Mouse (Mus musculus) embryonic fibroblast, embryonic 13.5 days (primary cell): ENCODE measurements at regions not wholly inside any gene's neighbourhood (a gene's known extent, or its start where the extent isn't known, plus 50 kb on each side); places are given as distances from the start of the nearest gene placed in this dataset.

Experiments used
- CTCF ChIP-seq: IDR thresholded peaks from 2 replicates; pipeline ENCODE4 v1.5.1; 2011; ENCODE audit warnings: mild to moderate bottlenecking, control low read depth, low read length, moderate library complexity, borderline replicate concordance; ENCODE audit not compliant: insufficient read depth
- POLR2A ChIP-seq: IDR thresholded peaks from 2 replicates; pipeline ENCODE4 v1.6.1; 2011; ENCODE audit warnings: low read depth, mild to moderate bottlenecking, control low read depth, low read length, moderate library complexity

DNA sequence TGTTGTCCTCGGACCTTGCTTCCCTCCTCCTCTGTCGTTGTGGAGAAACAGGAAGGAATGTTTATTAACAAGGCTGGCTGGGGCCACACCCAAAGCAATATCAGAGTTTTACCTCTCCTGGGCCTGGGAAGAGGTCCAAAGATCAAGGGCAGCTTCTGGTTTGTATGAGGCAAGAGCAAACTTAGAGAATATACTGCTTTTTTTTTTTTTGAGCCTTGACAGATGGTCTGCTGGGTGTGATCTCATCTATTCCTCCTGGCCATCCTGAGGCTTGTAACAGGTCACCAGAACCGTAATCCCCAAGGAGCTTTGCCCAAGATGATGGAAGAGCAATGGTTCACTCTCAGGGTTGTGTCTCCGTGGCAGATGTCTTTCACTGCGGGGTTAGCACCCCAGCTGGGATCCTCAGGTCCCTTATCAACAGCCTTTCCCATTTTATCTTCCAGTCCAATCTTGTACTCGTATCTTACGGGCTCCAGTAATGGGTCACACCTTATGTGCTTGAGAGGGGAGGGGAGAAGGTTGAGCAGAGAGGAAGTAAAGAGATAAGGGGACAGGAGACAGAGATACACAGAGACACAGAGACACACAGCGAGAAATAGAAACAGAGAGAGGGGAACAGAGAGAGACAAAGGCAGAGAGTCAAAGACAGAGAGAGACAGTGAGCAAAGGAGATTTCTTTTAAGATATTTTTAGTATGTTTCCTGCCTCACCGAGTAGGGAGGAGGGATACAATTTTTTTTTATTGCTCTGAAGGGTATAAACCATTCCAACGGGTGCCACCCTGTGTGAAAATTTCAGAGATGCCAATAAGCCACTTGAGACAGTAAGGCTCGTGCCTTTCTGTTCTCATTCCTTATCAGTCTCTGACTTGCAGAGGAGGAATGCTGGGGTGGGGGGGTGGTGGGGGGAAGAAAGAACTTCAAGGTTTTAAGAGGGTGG, 134.6 kb upstream of the Cdkn2b start:
- TF ChIP-seq POLR2A (no peak), CTCF (no peak)
